Mouse (Mus musculus) urinary bladder, adult 18-20 months (tissue): ENCODE results near the gene Il12b.
A peak's percentile ranks its signal among the peaks of the same experiment; 100 is the strongest.

ENCODE experiments used
- DNase-seq, 2 experiments: peaks; one replicate each; pipeline ENCODE4 v3.0.0; 2022; ENCODE audit warnings: low spot score in 2 of 2, mixed read lengths in 2 of 2

Il12b gene

DNA sequence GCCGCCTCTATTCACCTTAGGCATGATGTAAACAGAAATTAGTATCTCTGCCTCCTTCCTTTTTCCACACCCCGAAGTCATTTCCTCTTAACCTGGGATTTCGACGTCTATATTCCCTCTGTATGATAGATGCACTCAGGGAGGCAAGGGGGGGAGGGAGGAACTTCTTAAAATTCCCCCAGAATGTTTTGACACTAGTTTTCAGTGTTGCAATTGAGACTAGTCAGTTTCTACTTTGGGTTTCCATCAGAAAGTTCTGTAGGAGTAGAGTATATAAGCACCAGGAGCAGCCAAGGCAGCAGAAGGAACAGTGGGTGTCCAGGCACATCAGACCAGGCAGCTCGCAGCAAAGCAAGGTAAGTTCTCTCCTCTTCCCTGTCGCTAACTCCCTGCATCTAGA lies at the start of gene Il12b:
Gene Il12b (plus strand): TSS at position 301 of the 400 bp plus-strand sequence.
- DNase-seq = no peak

DNA sequence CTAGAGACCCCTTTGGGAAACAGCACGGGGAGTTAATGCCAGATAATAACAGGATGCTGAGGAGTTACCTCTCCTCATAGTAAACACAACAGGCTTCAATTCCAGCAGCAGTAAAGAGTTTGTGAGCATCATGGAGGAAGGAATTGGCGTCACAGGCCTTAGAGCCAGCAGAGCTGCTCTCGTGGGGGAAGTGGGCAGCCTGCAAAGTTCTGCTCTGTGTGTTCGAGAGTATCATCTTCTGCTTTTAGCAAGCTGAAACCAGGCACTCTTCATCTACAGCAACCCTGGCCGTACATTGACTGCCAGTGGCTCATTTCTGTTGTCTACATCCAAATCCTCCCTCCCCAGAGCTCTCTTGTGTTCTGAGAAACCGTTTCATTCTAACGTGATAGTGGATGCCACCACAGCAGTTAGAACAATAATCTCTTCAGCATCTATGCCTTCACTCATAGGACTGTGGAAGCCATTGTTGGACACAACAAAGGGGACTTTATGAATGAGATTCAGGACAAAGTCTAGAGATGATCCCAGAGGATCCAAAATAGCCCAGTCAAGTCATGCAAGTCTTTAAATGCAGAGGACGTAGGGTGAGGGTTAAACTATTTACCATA lies 44.9 kb upstream of the Il12b start:
- no peak for DNase-seq

DNA sequence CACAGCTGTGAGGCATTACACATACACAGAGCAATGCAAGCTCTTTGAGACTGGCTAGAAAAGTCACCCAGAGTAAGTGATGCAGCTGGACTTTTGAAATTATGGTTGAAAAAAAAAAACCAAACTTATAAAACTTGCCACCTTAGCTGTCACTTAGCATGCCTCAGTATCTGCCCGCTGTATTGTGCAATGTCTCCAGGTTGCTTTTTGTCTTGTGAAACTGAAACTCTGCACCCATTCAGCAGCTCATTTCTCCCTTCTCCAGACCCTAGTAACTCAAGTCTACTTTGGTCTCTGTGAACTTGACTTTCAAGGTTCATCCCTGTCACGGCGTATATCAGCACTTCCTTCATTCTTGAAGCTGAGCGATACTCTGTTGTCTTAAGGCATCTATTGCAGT lies 43.7 kb upstream of the Il12b start:
- DNase-seq = no peak

DNA sequence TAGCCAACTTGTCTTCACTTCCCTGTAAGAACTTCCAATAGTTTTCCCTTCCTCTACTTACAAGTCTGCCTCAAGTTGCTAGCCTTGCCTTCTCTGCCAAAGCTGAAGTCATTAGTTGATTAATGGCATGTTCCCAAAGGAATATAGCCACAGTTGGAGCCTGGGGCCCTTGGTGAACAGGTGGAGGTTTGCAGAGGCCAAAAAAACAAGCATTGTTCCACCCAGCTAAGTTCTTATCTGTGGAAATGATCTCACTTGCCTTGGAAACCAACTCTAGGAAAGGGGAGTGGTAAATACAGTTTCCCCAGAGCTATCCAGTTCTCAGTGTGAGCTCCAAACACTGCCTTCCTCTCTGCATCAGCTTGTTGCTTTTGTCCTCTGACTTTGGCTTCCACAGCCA lies 35.3 kb upstream of the Il12b start:
- peak in 1 of 2 experiments; percentile 27 for DNase-seq

DNA sequence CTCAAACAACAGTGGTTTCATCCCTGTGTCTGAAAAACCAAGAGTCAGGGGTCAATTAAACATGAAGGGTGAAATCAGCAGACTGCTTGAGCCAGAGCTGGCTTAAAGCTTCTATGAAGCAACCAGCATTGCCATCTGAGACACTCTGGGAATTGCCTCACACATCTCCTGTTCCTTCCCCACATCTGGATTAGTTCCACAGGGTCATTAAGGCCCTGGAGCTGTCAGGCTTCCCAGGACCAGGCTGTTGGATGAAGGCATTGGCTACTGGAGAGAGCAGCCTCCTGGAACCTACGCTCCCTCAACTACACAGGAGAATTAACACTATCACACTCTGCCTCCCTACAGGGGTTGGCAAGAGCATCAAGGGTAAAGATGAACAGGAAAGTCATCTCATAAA lies 32.2 kb upstream of the Il12b start:
- DNase-seq = peak in 1 of 2 experiments; percentile 24

DNA sequence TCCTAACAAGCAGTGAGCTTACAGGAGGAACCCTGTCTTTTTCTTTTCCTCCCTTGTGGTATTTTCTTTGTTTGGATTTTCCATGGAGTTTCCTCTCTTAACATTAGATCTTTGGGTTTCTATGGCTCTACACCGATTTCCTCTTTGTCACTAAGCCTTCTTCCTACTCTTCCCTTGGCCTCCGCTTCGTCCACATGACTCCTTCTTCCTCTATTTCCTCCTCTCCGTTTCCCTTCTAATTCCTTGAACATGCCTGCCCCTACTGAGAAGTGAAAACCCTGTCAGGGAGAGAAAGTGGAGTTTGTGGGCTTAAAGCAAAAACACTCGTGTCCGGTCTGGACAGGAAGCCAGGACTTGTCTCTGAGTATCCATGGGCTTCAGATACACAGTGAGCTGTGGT lies 27.0 kb upstream of the Il12b start:
- no peak for DNase-seq

DNA sequence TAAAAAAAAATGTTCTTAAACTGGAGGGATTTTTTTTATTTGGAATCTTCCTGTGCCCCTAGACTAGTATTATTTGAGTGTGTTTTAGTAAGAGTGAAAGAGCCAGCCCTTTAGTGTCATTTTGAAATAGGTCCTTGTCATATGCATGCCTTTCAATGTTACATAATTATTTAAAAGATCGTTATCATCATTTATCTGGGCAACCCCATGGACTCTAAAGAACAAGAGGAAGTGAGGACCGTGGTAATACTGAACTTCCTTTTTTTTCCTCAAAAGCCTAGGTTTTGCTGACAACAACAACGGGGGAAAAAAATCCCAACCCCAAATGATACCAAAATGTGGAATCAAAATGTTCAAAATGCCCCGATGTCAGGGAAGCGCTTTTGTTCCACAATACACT lies 22.0 kb upstream of the Il12b start:
- no peak for DNase-seq

DNA sequence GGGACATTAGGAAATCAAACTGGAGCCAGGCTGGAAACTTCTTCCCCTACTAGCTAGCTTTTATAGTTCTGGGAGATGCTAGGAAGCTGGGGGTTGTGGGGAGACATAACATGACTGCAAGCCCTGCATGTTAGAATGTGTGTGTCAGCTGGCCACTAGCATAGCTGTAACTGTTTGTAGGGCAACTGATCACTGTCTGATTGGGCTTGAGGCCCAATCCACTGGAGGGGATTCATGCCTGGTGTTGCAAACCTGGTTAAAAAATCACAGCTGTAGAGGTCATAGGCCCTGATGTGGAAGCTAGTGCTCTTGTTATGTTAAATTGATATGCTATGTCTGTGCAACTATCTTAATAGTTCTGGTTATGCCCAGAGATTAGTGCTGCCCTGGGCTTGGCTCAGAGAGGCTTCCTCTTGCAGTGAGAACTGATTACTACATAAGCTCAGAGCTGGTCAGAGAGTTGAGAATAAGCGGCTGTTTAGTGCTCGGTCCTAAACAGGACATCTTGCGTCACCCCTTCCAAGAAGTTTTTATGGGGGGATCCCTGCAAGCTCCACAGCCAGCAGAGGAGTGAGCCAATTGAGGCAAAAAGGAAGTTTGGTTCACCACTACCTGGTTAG lies 19.3 kb upstream of the Il12b start:
- no peak for DNase-seq

DNA sequence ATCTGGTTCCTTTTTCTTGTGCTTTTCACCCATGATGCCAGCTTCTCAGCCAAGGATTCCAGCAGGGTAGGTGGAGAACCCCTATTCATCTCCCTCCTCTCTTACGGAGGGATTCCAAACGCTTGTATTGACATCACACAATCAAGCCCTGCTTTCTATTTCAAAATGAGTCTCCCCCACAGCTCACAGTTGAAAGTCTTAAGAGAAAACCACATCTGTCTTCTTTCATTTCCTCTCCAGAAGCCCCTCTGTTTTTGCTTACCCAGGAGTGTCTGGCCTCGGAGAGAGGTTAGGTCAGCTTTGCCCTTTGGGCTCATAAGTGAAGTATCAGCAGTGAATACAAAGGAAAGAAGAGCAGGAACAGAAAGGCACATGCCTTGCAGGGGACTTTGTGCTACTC lies 17.7 kb upstream of the Il12b start:
- no peak for DNase-seq

DNA sequence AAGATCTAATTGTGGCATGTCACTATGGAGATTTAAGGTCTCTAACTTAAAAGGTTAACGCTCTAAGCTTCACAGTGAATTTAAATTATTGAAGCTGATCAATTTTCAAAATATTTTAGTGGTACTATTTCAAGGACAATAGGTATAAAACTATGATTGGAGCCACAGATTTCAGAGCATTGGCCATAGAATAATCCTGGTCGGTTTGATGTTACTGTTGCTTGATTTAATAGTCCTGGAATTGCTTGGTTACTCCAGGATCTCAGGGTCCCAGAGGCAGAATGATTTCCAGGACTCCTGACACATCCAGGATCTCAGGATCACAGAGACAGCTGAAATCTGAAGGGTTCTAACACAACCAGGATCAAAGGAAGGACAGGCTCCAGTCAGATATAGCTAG lies 12.8 kb upstream of the Il12b start:
- no peak for DNase-seq

DNA sequence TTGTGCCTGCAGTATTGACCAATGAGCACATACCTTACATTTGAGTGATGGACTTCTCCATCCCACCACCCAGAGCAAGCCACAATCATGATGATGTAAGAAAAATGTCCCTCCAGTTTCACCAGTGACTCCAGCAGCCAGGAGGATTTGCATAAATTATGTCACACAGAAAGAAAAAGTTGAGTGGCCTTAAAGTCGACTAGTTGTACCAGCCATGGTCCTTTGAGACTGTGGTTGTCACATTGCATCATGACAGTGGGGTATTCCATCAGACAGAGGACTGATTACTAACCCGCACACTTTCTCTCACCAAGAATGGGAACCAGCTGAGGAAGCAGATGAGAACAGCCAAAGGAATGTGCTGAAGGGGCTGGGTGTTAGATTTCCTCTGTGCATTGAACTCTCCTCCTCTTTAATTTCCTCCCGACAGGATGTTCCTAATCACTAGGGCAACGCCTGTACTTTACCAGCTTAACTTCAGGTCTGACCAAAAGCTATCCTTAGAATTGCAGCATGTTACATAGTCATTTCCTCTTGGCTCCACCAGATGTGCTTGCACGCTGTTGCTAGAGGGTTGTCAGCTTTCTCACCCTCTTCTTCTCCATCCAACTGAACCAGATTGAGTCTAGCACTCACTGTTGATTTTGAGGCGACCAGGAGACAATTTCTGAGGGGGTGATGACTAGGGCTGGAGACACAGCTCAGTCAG lies 9.7 kb upstream of the Il12b start:
- DNase-seq = no peak

DNA sequence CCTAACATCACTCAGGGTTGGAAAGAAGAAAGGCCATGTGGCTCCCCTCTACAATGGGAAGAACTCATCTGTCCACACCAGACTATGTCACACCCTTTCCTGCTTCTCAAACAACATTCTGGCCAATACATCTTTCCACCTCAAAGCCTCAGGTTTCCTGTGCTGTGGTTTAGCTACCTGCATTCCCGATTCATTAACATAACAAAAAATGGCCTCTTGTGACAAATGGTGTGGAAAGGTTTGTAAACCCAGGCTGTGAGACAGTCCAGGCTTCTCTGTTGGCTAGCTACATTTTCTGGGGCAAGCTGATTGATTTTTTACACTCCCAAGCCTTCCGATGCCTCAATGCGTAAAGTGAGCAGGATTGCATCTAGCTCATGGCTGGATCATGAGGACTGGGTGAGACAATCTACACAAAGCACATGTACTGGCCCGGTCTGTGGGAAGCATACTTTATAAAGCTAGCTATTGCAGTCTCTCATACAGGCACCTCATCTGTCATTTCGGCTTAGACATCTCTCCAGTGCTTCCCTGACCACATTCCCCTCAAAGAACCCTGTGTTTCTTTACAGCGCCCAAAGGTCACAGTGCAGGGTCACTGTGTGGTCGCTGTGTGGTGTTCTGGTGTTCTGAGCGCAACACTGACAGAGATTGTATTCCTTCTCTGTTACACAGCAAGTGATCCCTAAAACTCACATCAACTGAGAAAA lies 6.6 kb upstream of the Il12b start:
- DNase-seq = no peak

DNA sequence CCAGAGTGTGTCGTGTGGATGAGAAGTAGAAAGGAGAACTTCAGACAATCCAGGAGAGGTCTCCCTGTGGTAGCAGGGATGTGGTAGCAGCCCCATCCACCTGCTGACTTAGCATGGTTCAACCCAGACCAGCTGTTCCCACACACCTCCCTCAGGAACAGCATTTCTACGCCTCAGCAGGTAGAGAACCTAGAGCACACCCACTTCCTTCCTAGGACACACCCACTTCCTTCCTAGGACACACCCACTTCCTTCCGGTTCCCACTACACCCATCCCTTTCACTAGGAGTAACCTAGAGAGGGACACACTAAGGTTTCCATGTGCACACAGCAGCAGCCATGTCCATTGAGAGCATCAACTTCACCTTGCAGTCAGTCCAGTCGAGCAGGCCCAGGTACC lies 4.5 kb upstream of the Il12b start:
- no peak for DNase-seq

DNA sequence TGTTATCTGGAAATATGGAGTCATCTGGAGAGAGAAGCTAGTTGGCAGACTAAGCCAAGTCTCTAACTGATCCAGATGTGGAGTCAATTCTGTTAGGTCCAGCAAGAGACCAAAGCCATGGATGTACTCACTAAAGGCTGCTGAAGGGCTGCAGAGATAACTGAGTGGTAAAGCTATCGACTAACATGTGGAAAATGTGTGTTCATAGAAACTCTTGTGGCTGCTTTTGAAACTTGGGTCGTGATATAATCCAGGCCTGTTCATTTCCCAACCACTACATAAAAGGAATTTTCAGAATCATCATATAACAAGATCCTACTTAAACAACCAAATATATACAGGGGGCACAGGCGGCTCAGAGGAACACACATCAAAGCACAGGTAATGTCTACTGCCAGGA lies 2.3 kb upstream of the Il12b start:
- no peak for DNase-seq

DNA sequence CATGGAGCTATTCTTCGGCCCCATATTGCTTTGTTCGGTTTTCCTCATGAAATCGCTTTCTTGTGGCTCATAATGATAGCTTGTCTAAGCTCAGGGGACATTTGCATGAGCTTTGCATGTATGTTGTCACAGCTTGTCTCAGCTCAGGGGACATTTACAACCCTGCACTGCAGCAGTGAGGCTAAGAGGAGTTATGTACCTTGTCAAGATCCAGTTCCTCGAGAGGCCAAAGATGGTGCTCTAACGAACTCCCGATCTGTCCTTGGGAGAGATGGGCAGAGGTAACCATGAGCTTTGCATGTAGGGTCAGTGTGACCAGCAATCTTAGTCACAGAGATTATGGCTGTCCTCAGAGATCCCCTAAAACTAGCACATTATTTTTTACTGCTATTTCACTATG lies 1.5 kb upstream of the Il12b start:
- no peak for DNase-seq

DNA sequence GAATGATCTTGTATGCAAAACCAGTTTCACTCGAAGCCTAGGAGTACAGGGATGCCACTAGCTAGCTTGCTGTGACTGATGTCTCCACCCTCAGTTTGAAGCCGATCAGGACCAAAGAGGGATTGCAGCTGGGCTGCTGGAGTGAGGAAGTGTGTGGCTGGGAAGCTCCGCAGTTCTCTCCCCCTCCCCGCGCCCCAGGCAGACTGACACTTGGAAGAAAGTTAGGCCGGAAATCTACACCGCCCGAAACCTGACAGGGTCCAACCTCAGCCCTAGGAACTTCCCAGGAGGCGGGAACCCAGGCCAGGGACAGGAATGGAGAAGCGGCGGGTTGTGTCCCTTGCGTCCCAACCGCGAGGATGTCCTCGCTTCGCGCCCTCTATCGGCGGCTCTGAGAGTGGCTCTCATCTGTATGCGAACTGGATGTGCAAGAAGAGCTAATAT lies 1.1 kb upstream of the Il12b start:
- DNase-seq = peak; percentile 50 to 51

DNA sequence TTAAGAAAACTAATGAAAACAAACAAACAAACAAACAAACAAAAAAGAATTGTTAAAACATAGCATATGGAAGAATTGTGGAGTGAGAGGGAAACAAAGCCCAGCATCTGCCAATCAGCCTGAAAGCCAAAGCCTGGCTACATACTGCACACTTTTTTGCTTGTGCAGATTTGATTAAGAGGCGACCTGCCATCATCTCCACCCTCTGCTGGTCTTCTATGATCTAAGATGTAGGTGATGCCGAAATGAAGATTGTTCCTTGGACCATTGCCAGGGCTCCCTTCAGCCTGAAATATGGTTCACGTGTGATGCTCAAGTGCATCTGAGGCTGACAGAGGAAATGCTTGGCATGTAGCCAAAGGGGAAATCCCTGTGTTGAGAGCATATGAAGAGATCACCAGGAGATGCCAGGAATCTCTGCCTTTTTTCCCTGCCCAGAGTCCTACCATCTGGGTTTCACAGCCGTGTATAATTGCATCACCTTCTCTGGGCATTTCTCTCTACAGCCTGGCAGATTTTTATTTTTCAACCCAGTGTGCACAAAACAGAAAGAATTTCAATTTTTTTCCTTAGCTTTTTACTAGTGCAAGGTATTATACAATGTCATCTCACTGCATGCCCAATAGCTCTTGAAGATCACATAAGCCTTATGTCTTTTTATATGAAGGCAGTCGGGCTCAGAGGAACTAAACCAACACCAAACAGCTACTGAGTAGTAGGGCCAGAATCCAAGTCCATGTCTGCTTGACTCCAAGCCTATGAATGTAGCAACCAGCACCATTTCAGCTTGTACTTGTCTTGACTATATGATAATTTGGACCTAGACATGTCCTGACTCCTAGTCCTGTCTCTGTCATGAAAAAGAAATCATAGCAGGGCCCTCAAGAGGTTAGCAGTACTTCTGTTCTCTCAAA lies 2.0 kb downstream of the Il12b start:
- no peak for DNase-seq

DNA sequence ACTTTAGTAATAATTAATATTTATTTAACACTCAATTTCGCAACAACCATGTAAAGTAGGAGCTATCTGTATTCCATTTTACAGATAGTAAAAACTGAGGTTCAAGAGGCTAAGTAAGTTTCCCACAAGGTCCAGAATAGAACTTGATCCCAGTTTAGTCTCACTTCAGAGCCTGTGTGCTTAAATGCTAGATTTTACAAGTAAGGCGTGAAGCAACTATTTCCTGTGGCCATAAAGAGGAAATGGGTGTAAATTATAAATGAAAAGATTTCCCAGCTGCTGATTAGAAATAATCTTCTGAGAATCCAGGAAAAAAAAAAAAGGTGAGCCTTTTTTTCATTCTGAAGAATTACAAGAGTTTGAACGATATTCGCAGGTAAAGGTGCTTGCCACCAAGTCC lies 5.2 kb downstream of the Il12b start:
- DNase-seq = no peak

DNA sequence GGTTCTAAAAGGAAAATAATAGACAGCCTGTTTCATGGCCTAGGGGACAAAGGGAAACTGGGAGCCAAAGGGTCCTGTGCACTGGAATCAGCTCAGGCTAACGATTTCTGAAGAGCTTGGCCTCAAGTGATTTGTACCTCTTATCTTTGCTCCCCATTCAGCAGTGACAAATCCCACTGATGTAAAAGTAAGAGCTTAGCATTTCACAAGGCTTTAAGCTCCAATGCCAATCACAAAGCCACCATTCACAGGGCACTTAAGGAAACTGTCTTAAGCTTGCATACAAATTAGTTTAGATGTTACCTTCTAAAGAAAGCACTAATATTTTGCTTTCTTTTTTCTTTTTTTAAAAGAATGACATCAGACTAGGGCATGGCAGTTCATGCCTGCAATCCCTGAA lies 6.1 kb downstream of the Il12b start:
- DNase-seq = no peak

DNA sequence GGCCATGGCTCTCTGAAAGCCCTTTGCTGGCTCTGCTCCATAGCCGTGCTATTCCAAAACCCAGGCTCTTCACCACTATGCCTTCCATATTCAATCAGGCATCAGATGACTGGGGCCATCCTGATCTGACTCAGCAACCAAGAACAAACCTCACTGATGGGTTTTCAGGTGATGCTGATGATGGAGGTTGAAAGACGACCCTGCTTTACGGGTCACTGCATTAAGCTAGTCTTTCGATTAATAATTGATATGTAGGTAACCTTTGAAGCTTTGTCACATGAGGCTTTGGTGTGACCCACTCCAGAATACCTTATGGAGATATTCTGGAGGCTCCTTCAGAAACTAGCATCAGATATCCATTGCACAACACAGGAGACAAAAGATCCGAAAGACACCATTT lies 6.6 kb downstream of the Il12b start:
- no peak for DNase-seq

DNA sequence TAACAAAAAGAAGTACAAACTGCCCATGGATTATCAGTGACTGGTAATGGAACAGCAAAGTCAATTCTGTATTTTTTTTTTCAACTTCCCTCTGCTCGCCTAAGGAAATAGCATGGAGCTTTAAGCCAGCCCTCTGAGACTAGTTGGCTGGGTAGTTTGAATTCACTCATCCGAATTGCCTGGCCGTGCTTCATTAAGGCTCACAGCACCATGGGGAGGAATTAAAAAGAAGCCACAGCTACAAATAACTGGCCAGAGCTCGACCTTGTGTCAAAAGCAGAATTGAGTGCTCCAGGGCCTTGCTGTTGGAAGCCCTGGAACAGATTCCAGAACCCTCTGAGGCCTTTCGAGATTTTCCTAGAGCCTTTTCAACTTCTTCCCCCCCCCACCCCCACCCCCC lies 8.8 kb downstream of the Il12b start:
- DNase-seq = no peak

DNA sequence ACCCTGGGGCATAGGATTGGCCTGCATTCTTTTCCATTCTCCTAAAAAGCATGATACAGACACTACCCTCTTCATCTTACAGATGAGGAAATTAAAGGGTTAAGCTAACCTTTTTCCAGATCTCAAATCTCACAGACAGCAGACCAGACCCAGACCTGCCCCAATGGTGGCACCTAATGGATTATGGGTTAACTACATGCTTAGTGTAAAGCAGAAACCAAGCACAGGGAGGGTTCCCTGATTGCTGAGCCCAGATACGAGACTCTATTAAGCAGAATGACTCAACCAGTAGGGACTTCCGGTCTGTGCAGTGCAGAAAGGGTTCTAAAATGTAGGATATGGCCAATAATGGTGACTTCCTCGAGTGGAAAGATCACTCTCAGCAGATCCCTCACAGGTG lies 10.6 kb downstream of the Il12b start:
- DNase-seq = no peak
